Mouse (Mus musculus) kidney, adult 2 months (tissue): Measurements from ENCODE around the gene Sf3b3. TPM values are rescaled to one million over a fixed set of nuclear protein-coding genes. Genes with fewer than 3 reads are reported as not detected.
A peak's percentile ranks its signal among the peaks of the same experiment; 100 is the strongest.
"Not testable (repeated sequence)": the region's sequence is repeated elsewhere in the genome, so short reads cannot be mapped to it uniquely, and the experiment has no call there.

Experiments used
- DNase-seq: peaks from one replicate; pipeline ENCODE4 v3.0.0; 2021
- H3K27ac ChIP-seq: fragments of 200-500 bp; 2 replicates; pipeline ENCODE4 v1.5.1; 2012; ENCODE audit warnings: low read depth, low read length, control low read depth, inconsistent platforms; ENCODE audit not compliant: insufficient read depth
- H3K27me3 ChIP-seq: fragments of 200-500 bp; replicated peaks from 2 replicates; pipeline ENCODE4 v1.6.1; 2012; ENCODE audit warnings: mild to moderate bottlenecking, moderate library complexity, low read length, inconsistent platforms; ENCODE audit not compliant: control insufficient read depth, insufficient read depth
- H3K36me3 ChIP-seq: fragments of 200-500 bp; 2 replicates; pipeline ENCODE4 v1.6.1; 2012; ENCODE audit warnings: mild to moderate bottlenecking, moderate library complexity, low read length, inconsistent platforms; ENCODE audit not compliant: control insufficient read depth, insufficient read depth
- H3K4me1 ChIP-seq: fragments of 200-500 bp; 2 replicates; pipeline ENCODE4 v1.6.1; 2011; ENCODE audit warnings: low read length; ENCODE audit not compliant: control insufficient read depth, insufficient read depth
- H3K4me3 ChIP-seq: fragments of 200-500 bp; 2 replicates; pipeline ENCODE4 v1.5.1; 2011; ENCODE audit warnings: mild to moderate bottlenecking, low read depth, low read length, control low read depth; ENCODE audit not compliant: insufficient read depth
- CTCF ChIP-seq: fragments of 200-500 bp; conservative IDR thresholded peaks from 2 replicates; pipeline ENCODE4 v1.5.1; 2011; ENCODE audit warnings: low read depth, mild to moderate bottlenecking, control low read depth, low read length, moderate library complexity, mixed read lengths; ENCODE audit not compliant: insufficient read depth, insufficient read length
- POLR2A ChIP-seq: fragments of 200-500 bp; IDR thresholded peaks from one replicate; pipeline ENCODE4 v1.6.1; 2011; ENCODE audit warnings: low read depth, low read length, control low read depth
- WGBS: fragments of 180-500 bp; shearing (Covaris S2); methylation state at CpG from one replicate; pipeline ENCODE4 v1.1.7; 2018; 5-methylcytosine and 5-hydroxymethylcytosine counted together
- polyA plus RNA-seq: library from polyadenylated mRNA; depleted of rRNA; stranded (reverse); fragments of >200 nt; gene quantifications from 2 replicates; pipeline ENCODE4 v1.2.3, GENCODE M21; 2012

Sf3b3 gene
- polyA plus RNA-seq, 1 experiment = 25.9 TPM

DNA sequence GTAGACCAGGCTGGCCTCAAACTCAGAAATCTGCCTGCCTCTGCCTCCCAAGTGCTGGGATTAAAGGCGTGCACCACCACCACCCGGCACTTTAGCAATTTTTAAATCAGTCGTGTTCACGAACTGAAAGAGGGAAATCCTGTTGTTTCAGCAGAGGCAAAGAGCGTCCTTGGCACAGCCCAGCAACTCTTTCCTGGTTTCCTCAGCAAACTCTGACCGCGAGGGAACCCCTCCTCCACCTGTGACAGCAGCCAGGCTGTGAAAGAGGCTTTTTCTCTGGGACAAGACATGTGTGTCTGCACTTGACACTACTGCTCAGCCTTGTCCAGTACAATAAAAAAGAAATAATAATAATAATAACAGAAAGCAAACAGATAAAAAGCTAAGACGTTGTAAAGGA lies 59.7 kb downstream of the Sf3b3 start:
- Histone ChIP-seq H3K36me3 (no peaks in the 10 kb centered on the region), H3K27ac (peak overlapping the region; percentile 5; the same call in 1 of the 2 replicates), H3K27me3 (no peaks in the 10 kb centered on the region), H3K4me3 (no peak overlapping the region), H3K4me1 (peaks cover 22% of the 10 kb centered on the region)
- peak; percentile 83 for DNase-seq
- TF ChIP-seq POLR2A (no peak), CTCF (no peak)
- WGBS = 41% methylated on average over 8 of the region's 8 CpGs

DNA sequence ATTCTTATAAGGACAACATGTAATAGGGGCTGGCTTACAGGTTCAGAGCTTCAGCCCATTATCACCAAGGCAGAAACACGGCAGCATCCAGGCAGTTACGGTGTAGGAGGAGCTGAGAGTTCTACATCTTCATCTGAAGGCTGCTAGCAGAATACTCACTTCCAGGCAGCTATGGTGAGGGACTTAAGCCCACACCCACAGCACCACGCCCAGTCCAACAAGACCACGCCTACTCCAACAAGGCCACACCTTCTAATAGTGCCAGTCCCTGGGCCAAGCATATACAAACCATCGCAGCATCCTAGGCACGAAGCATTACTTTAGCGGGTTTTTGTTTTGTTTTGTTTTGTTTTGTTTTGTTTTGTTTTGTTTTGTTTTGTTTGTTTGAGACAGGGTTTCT lies 60.1 kb downstream of the Sf3b3 start:
- not testable (repeated sequence) for H3K27me3 ChIP-seq, DNase-seq, H3K36me3 ChIP-seq, H3K27ac ChIP-seq, H3K4me3 ChIP-seq
- peaks cover 19% of the 10 kb centered on the region; the same call in 1 of the 2 replicates for H3K4me1 ChIP-seq
- WGBS = 80% methylated on average over 7 of the region's 7 CpGs

DNA sequence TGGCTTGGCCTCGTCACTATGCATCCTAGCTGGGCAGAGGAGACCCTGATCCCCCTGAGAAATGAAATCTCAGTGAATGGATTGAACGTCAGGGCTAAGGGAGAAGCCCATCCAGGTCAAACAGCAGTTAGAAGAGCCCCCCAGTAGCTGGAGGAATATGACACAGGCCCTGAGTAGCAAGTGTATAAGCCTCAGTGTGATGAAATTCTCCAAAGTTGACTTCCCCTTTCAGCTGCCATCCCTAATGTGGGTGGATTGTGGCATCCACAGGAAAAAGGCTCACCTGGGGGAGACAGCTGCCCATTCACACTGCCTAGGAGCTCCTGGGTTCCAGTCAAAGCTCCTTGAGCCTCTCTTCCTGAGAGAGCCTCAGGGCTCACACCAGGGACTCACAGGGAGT lies 61.2 kb downstream of the Sf3b3 start:
- 82% methylated on average over 2 of the region's 2 CpGs for WGBS
- Histone ChIP-seq H3K4me1 (peaks cover 15% of the 10 kb centered on the region; the same call in 1 of the 2 replicates), H3K4me3 (no peak overlapping the region), H3K27ac (no peak overlapping the region), H3K27me3 (no peaks in the 10 kb centered on the region), H3K36me3 (no peaks in the 10 kb centered on the region)
- TF ChIP-seq CTCF (no peak), POLR2A (no peak)
- no peak for DNase-seq

- Histone ChIP-seq H3K27ac (no peak overlapping the region), H3K4me1 (no peaks in the 10 kb centered on the region; the same call in none of the 2 replicates), H3K27me3 (no peaks in the 10 kb centered on the region), H3K4me3 (no peak overlapping the region), H3K36me3 (no peaks in the 10 kb centered on the region)
- TF ChIP-seq CTCF = no peak
- TF ChIP-seq POLR2A = no peak
- 69% methylated on average over 13 of the region's 13 CpGs for WGBS
- peak; percentile 21 for DNase-seq
Observed at GRCm38 (mm10) chr8:110779924-110780718, 66.5 kb downstream of the Sf3b3 start.

- Histone ChIP-seq H3K27ac (no peak overlapping the region), H3K36me3 (no peaks in the 10 kb centered on the region), H3K27me3 (no peaks in the 10 kb centered on the region), H3K4me1 (peaks cover 11% of the 10 kb centered on the region), H3K4me3 (no peak overlapping the region)
- WGBS = 98% methylated on average over 3 of the region's 3 CpGs
- TF ChIP-seq CTCF (no peak), POLR2A (no peak)
- no peak for DNase-seq
Observed at GRCm38 (mm10) chr8:110776335-110776734, 70.3 kb downstream of the Sf3b3 start.

DNA sequence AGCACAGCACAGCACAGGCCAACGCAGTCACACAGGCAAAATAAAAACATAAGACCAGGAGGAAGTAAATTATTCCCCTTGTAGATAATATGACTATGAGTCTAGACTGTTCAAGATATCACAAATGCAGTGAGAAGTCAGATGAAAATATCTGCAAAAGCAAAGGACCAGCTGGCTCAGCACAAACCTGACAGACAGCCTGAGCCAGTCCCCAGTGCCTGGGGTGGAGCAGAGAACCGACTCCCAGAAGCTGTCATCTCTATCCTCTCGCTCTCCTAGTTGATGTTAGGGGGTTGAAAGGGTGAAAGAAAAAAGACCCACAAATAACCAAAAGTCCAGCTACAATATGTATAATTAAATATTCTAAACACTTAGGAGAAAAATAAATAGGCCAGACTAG lies 70.9 kb downstream of the Sf3b3 start:
- no peaks in the 10 kb centered on the region for H3K27me3 ChIP-seq
- peaks cover 11% of the 10 kb centered on the region for H3K4me1 ChIP-seq
- no peak for TF ChIP-seq POLR2A
- TF ChIP-seq CTCF = no peak
- DNase-seq = no peak
- no peak overlapping the region for H3K4me3 ChIP-seq
- 77% methylated on average over 3 of the region's 3 CpGs for WGBS
- no peak overlapping the region for H3K27ac ChIP-seq
- no peaks in the 10 kb centered on the region for H3K36me3 ChIP-seq

GRCm38 (mm10) chr8:110775316-110775715 lies 71.3 kb downstream of the Sf3b3 start:
- H3K4me3 ChIP-seq = no peak overlapping the region
- H3K4me1 ChIP-seq = peaks cover 11% of the 10 kb centered on the region
- H3K27me3 ChIP-seq = no peaks in the 10 kb centered on the region
- no peak overlapping the region for H3K27ac ChIP-seq
- no peaks in the 10 kb centered on the region for H3K36me3 ChIP-seq
- no peak for TF ChIP-seq POLR2A
- TF ChIP-seq CTCF = peak; percentile 36
- 83% methylated on average over 8 of the region's 8 CpGs for WGBS
- peak; percentile 22 for DNase-seq
